Mouse (Mus musculus) forebrain, embryonic 14.5 days (tissue): ENCODE measurements at regions not wholly inside any gene's neighbourhood (a gene's known extent, or its start where the extent isn't known, plus 50 kb on each side); places are given as distances from the start of the nearest gene placed in this dataset.
A peak's percentile ranks its signal among the peaks of the same experiment; 100 is the strongest.

Source experiments
- ATAC-seq: fragments of 200-750 bp; cut with Nextera tagmentation; 2 replicates; pipeline ENCODE4 v1.8.0; 2017; ENCODE audit warnings: mild to moderate bottlenecking, moderate library complexity
- DNase-seq: peaks from one replicate; pipeline ENCODE4 v3.0.0-alpha.2; 2015; ENCODE audit warnings: low spot score
- H3K27ac ChIP-seq: fragments of 300-500 bp; sonication (generic); 2 replicates; pipeline ENCODE4 v1.5.1; 2014; ENCODE audit warnings: low read depth, mild to moderate bottlenecking, control low read depth, low read length, moderate library complexity
- H3K27me3 ChIP-seq: fragments of 300-500 bp; sonication (generic); replicated peaks from 2 replicates; pipeline ENCODE4 v1.6.1; 2014; ENCODE audit warnings: low read length, control low read depth, mixed read lengths; ENCODE audit not compliant: control insufficient read depth, insufficient read depth
- H3K36me3 ChIP-seq: fragments of 300-500 bp; sonication (generic); 2 replicates; pipeline ENCODE4 v1.6.1; 2014; ENCODE audit warnings: low read length, control low read depth; ENCODE audit not compliant: control insufficient read depth, insufficient read depth
- H3K4me1 ChIP-seq: fragments of 300-500 bp; sonication (generic); 2 replicates; pipeline ENCODE4 v1.6.1; 2014; ENCODE audit warnings: antibody characterized with exemption, low read length, control low read depth; ENCODE audit not compliant: control insufficient read depth, insufficient read depth
- H3K4me2 ChIP-seq: fragments of 300-500 bp; sonication (generic); 2 replicates; pipeline ENCODE4 v1.6.1; 2014; ENCODE audit warnings: mild to moderate bottlenecking, control low read depth, low read length
- H3K4me3 ChIP-seq: fragments of 300-500 bp; sonication (generic); 2 replicates; pipeline ENCODE4 v1.5.1; 2014; ENCODE audit warnings: low read depth, low read length, control low read depth
- H3K9ac ChIP-seq: fragments of 300-500 bp; sonication (generic); 2 replicates; pipeline ENCODE4 v1.6.1; 2014; ENCODE audit warnings: mild to moderate bottlenecking, low read length, control low read depth, moderate library complexity
- H3K9me3 ChIP-seq: fragments of 300-500 bp; sonication (generic); replicated peaks from 2 replicates; pipeline ENCODE4 v1.6.1; 2016; ENCODE audit warnings: low read length, control low read depth, mixed read lengths; ENCODE audit not compliant: control insufficient read depth
- WGBS: fragments of 180-500 bp; shearing (Covaris S2); extraction: QIAGEN DNeasy Blood & Tissue Kit; methylation state at CpG from one replicate; pipeline ENCODE4 v1.1.7; 2014; 5-methylcytosine and 5-hydroxymethylcytosine counted together

- Histone ChIP-seq H3K27ac (no peak overlapping the region), H3K9ac (no peak overlapping the region), H3K4me3 (no peak overlapping the region), H3K36me3 (no peaks in the 10 kb centered on the region), H3K9me3 (no peaks in the 10 kb centered on the region), H3K27me3 (no peaks in the 10 kb centered on the region), H3K4me2 (no peak overlapping the region), H3K4me1 (no peaks in the 10 kb centered on the region)
- 88% methylated on average over 5 of the region's 5 CpGs for WGBS
- ATAC-seq (no peak), DNase-seq (no peak)
These were observed 254.1 kb upstream of the Plxna2 start for GRCm38 (mm10) chr1:194363917-194364316.

- no peaks in the 10 kb centered on the region for H3K36me3 ChIP-seq
- no peak overlapping the region for H3K27ac ChIP-seq
- no peaks in the 10 kb centered on the region for H3K27me3 ChIP-seq
- H3K9me3 ChIP-seq = no peaks in the 10 kb centered on the region
- H3K4me2 ChIP-seq = no peak overlapping the region
- DNase-seq (peak; percentile 29), ATAC-seq (peak; percentile 52; the same call in 1 of the 2 replicates)
- H3K4me3 ChIP-seq = no peak overlapping the region
- H3K4me1 ChIP-seq = no peaks in the 10 kb centered on the region
- WGBS = 26% methylated on average over 1 of the region's 1 CpGs
- H3K9ac ChIP-seq = no peak overlapping the region
These were observed 254.8 kb upstream of the Plxna2 start for GRCm38 (mm10) chr1:194363129-194363768.

- DNase-seq = no peak
- H3K36me3 ChIP-seq = no peaks in the 10 kb centered on the region
- ATAC-seq = no peak
- no peak overlapping the region for H3K27ac ChIP-seq
- no peaks in the 10 kb centered on the region for H3K9me3 ChIP-seq
- no peak overlapping the region for H3K9ac ChIP-seq
- no peak overlapping the region for H3K4me2 ChIP-seq
- H3K4me3 ChIP-seq = no peak overlapping the region
- H3K27me3 ChIP-seq = no peaks in the 10 kb centered on the region
- no peaks in the 10 kb centered on the region for H3K4me1 ChIP-seq
These were observed 255.7 kb upstream of the Plxna2 start for GRCm38 (mm10) chr1:194362298-194362697.

- no peak for ATAC-seq
- 4% methylated on average over 1 of the region's 1 CpGs for WGBS
These were observed 256.7 kb upstream of the Plxna2 start for GRCm38 (mm10) chr1:194361316-194361715.

GRCm38 (mm10) chr1:194354332-194355120 lies 263.5 kb upstream of the Plxna2 start:
- 59% methylated on average over 1 of the region's 1 CpGs for WGBS

More at GRCm38 (mm10) chr1:194361316-194361715, 256.7 kb upstream of the Plxna2 start:
- Histone ChIP-seq H3K4me2 (no peak overlapping the region), H3K27me3 (no peaks in the 10 kb centered on the region), H3K36me3 (no peaks in the 10 kb centered on the region), H3K9me3 (no peaks in the 10 kb centered on the region), H3K27ac (no peak overlapping the region), H3K9ac (no peak overlapping the region), H3K4me3 (no peak overlapping the region), H3K4me1 (no peaks in the 10 kb centered on the region)
- no peak for DNase-seq

DNA sequence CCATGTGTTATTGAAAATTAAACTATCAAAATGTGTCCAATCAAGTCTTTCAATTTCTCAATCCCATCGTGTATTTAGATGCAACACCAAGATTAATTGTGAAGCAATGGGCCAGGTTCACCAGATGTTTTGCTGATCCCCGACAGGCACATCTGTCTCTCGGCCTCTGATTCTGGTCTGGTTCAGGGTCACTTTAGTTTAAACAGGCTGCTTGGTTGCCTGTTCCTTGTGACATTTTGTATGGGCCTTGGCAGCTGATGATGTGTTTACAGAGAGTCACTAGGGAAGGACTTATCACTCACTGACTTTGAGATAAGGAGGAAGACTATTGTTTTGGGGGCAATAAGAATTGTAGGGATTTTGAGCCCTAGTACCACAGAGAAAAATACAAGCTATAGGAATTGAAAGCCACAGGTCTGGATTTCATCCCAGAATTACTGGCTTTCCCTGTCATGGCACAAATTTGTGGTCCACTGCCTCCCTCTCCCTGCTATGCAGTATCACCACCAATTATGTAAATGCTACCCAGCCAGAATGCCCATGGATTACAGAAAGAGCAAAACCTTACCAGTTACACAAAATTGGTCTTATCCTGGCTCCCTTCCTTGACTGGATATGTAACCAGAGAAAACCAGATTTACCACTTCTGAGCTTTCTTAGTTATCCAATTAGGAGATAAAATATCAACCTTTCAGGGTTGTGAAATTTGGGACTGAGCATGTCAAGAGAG lies 272.5 kb upstream of the Plxna2 start:
- Histone ChIP-seq H3K4me3 (no peak overlapping the region), H3K27me3 (no peaks in the 10 kb centered on the region), H3K27ac (no peak overlapping the region), H3K9ac (no peak overlapping the region), H3K4me2 (no peak overlapping the region), H3K9me3 (no peaks in the 10 kb centered on the region), H3K36me3 (no peaks in the 10 kb centered on the region), H3K4me1 (peaks cover 7% of the 10 kb centered on the region)
- WGBS = 88% methylated on average over 3 of the region's 3 CpGs
- ATAC-seq = no peak
- no peak for DNase-seq

More at GRCm38 (mm10) chr1:194354332-194355120, 263.5 kb upstream of the Plxna2 start:
- no peaks in the 10 kb centered on the region for H3K4me1 ChIP-seq
- ATAC-seq (no peak), DNase-seq (no peak)
- no peak overlapping the region for H3K27ac ChIP-seq
- H3K36me3 ChIP-seq = no peaks in the 10 kb centered on the region
- H3K9ac ChIP-seq = no peak overlapping the region
- H3K4me3 ChIP-seq = no peak overlapping the region
- H3K9me3 ChIP-seq = no peaks in the 10 kb centered on the region
- no peak overlapping the region for H3K4me2 ChIP-seq
- no peaks in the 10 kb centered on the region for H3K27me3 ChIP-seq

DNA sequence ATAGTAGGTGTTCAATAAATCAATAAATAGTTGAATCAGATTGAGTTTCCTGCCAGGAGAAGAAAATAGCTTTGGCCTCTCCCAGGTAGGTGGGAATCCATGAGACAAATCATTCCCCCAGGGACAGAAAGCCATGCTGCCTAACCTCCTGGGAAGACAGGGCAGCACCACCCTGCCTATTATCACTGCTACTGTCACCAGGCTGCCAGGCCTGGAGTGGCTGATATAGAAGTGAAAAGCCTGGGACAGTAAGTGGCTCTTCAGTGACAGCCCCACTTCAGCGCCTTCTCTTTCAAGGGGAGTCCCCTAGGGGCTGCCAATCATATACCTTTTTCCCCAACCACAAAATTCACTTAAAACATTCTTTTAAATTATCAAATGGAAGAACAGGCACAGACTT lies 275.4 kb upstream of the Plxna2 start:
- 86% methylated on average over 1 of the region's 1 CpGs for WGBS
- H3K36me3 ChIP-seq = no peaks in the 10 kb centered on the region
- no peak overlapping the region for H3K4me2 ChIP-seq
- ATAC-seq (peak; percentile 40; the same call in 1 of the 2 replicates), DNase-seq (no peak)
- no peak overlapping the region for H3K4me3 ChIP-seq
- no peaks in the 10 kb centered on the region for H3K9me3 ChIP-seq
- no peak overlapping the region for H3K9ac ChIP-seq
- no peak overlapping the region for H3K27ac ChIP-seq
- H3K27me3 ChIP-seq = no peaks in the 10 kb centered on the region
- H3K4me1 ChIP-seq = peaks cover 7% of the 10 kb centered on the region

DNA sequence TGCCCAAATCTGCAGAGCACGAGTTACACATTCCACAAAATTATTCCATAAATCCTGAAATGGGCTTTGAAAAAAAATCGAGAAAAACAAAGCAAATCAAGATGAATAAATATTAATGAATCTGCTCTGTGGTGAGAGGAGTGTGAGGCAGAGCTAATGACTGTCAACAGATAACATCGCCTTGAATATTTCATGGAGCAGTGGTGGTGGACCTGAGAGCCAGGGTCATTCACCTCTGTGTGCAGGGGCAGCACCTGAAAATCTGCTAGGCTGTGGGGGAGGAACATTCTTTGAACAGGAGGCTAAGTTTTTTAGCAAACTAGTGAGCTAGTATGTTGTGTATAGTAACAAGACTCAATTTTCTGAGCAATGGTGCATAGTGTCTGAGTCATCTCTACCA lies 276.3 kb upstream of the Plxna2 start:
- H3K36me3 ChIP-seq = no peaks in the 10 kb centered on the region
- H3K4me2 ChIP-seq = no peak overlapping the region
- DNase-seq = no peak
- no peak for ATAC-seq
- H3K4me3 ChIP-seq = no peak overlapping the region
- H3K27me3 ChIP-seq = no peaks in the 10 kb centered on the region
- no peak overlapping the region for H3K27ac ChIP-seq
- no peaks in the 10 kb centered on the region for H3K9me3 ChIP-seq
- peaks cover 7% of the 10 kb centered on the region for H3K4me1 ChIP-seq
- WGBS = 35% methylated on average over 3 of the region's 3 CpGs
- H3K9ac ChIP-seq = no peak overlapping the region
